8 mouse cellular contexts compared by ENCODE assay signal in genomic region chr5:69556628-69557403, GRCm38 (mm10). TPM values are rescaled to one million over a fixed set of nuclear protein-coding genes. Genes with fewer than 3 reads are reported as not detected.
DNase-seq lines count a peak whose midpoint lies in the region; ATAC-seq lines count a peak whose summit lies in the region.

Gene Guf1 (plus strand): TSS chr5:69556923.

- H3K9me3 ChIP-seq in hindbrain, embryonic 12.5 days (replicated peaks): no peaks in the 10 kb centered on the region

- H3K9ac ChIP-seq in hindbrain, embryonic 12.5 days: peak within 1 kb of the TSS; percentile 92

- peak within 1 kb of the TSS; percentile 55 for H3K4me2 ChIP-seq in hindbrain, embryonic 12.5 days (replicated peaks)

- WGBS in hindbrain, embryonic 12.5 days: under 1% methylated on average over 72 of the region's 72 CpGs

- DNase-seq in Muller cell, postnatal 12 days (ENCODE audit: inconsistent ontology term): peak; percentile 95
- DNase-seq in cerebellum, adult 9-11 months: peak; percentile 96
- DNase-seq in frontal cortex, postnatal 10 days (ENCODE audit: low spot score in 2 of 2): peak; percentile 89 to 96
- DNase-seq in layer of hippocampus, postnatal 14 days (ENCODE audit: low spot score in 2 of 2): peak; percentile 95 to 97
- peak; percentile 96 for DNase-seq in lung, postnatal 14 days
- DNase-seq in retina, adult 2 months (ENCODE audit: low read depth, low spot score): peak; percentile 90
- DNase-seq in thymus, postnatal 36 days: peak; percentile 92 to 94

- H3K36me3 ChIP-seq in hindbrain, embryonic 12.5 days: peaks cover 11% of the 10 kb centered on the region

- ATAC-seq in hindbrain, embryonic 12.5 days (ENCODE audit: low FRiP score): peak; percentile 95

- peak within 1 kb of the TSS; percentile 88 for H3K27ac ChIP-seq in hindbrain, embryonic 12.5 days

- peak within 1 kb of the TSS; percentile 93 for H3K4me3 ChIP-seq in hindbrain, embryonic 12.5 days

- H3K27me3 ChIP-seq in hindbrain, embryonic 12.5 days: no peaks in the 10 kb centered on the region

- peaks cover 2% of the 10 kb centered on the region; the same call in 1 of the 2 replicates for H3K4me1 ChIP-seq in hindbrain, embryonic 12.5 days

RNA-seq across cellular contexts. Expression of gene Guf1, which starts in this region (rescaled TPM):
- 60.5 and 61.4 TPM in 2 replicates for polyA plus RNA-seq in hindbrain, embryonic 12.5 days (2016; fragmentation: Nextera tagmentation; extraction: Ambion mirVana)
- total RNA-seq in layer of hippocampus, postnatal 14 days (2021): 10 to 100 TPM; 27.4 to 34.8 TPM

Comparison
In these comparisons a context has a peak if more than half of its experiments do, and no peak if none do; other contexts are left out.
1. Peak in every context shown above with its lines: DNase-seq, ATAC-seq, H3K4me3 ChIP-seq and H3K27ac ChIP-seq.